Mouse (Mus musculus) kidney, postnatal 0 days (tissue): Measurements from ENCODE around the gene Slc38a1. TPM values are rescaled to one million over a fixed set of nuclear protein-coding genes. Genes with fewer than 3 reads are reported as not detected.

Experiments
- ATAC-seq: fragments of 200-750 bp; cut with Nextera tagmentation; replicated peaks from 2 replicates; pipeline ENCODE4 v1.8.0; 2017; ENCODE audit warnings: low read depth, moderate number of reproducible peaks, moderate TSS enrichment, moderate library complexity; ENCODE audit not compliant: low FRiP score
- DNase-seq: peaks from one replicate; pipeline ENCODE4 v3.0.0-alpha.2; 2016; ENCODE audit warnings: low spot score
- H3K27ac ChIP-seq: fragments of 300-500 bp; sonication (generic); 2 replicates; pipeline ENCODE4 v1.5.1; 2014; ENCODE audit warnings: mild to moderate bottlenecking
- H3K27me3 ChIP-seq: fragments of 300-500 bp; sonication (generic); 2 replicates; pipeline ENCODE4 v1.6.1; 2014; ENCODE audit warnings: low read length, mixed read lengths; ENCODE audit not compliant: insufficient read depth
- H3K36me3 ChIP-seq: fragments of 300-500 bp; sonication (generic); 2 replicates; pipeline ENCODE4 v1.6.1; 2014; ENCODE audit warnings: low read length, mixed read lengths; ENCODE audit not compliant: insufficient read depth
- H3K4me1 ChIP-seq: fragments of 300-500 bp; sonication (generic); replicated peaks from 2 replicates; pipeline ENCODE4 v1.6.1; 2014; ENCODE audit warnings: antibody characterized with exemption, low read length, mixed read lengths; ENCODE audit not compliant: insufficient read depth
- H3K4me2 ChIP-seq: fragments of 300-500 bp; sonication (generic); 2 replicates; pipeline ENCODE4 v1.6.1; 2014; ENCODE audit warnings: mild to moderate bottlenecking, low read length, moderate library complexity, mixed read lengths
- H3K4me3 ChIP-seq: fragments of 300-500 bp; sonication (generic); replicated peaks from 2 replicates; pipeline ENCODE4 v1.5.1; 2014; ENCODE audit warnings: low read depth, low read length
- H3K9ac ChIP-seq: fragments of 300-500 bp; sonication (generic); 2 replicates; pipeline ENCODE4 v1.6.1; 2014; ENCODE audit warnings: low read depth, low read length
- H3K9me3 ChIP-seq: fragments of 300-500 bp; sonication (generic); replicated peaks from 2 replicates; pipeline ENCODE4 v1.6.1; 2016; ENCODE audit warnings: low read length, inconsistent platforms, mixed read lengths
- CTCF ChIP-seq: IDR thresholded peaks from 2 replicates; pipeline ENCODE4 v1.5.1; 2016; ENCODE audit warnings: antibody characterized with exemption, low read depth, mild to moderate bottlenecking, moderate library complexity
- WGBS: fragments of 180-500 bp; shearing (Covaris S2); extraction: QIAGEN DNeasy Blood & Tissue Kit; methylation state at CpG from one replicate; pipeline ENCODE4 v1.1.7; 2014; 5-methylcytosine and 5-hydroxymethylcytosine counted together
- polyA plus RNA-seq: library from polyadenylated mRNA; unstranded; fragments of >200 nt; fragmentation: Nextera tagmentation; extraction: Ambion mirVana; gene quantifications from 2 replicates; pipeline ENCODE4 v1.2.1, GENCODE M21; 2015

Gene Slc38a1
- polyA plus RNA-seq, result 44.3 and 56.2 TPM in 2 replicates

DNA sequence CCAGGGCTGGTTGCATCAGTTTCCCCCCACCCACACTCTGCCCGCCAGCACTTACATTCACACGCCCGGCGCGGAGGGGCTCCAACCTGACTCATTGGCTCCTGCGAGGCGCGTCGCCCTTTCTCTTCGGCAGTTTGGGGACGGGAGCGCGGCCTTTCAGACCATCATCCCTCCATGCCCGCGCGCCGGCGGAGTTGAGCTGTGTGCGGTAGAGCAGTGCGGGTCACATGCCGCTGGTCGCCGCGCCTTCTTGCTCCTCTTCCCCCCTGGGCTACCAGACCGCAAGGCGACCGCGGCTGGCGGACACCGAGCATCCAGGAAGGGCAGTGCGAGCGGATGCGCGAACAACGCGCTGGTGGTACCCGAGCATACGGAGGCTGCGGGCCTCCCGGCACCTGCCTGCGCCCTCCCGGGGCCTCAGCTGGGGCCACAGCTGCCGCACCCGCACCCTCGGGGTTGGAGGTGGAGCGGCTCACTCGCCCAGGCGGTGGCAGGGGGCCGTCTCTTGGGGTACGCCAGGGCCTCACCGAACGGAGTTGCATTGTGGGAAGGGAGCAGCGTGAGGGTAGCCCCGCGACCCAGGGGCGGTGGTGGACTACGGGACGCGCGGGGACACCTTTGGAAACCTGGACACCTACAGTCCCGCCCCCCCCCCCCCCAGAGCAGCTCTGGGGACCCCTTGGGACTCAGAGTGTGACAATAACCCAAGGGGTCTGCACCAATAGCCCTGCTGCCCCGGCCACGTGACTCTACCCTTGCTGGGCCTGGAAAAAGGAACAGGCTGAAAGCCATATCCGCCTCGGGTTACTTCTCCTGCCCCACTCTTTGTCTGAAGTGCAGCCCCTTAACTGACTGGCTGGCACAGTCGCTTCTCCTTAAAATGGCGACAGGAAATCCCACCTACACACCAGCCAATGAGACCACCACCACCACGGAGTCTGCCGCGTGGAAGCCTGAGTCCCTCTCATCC, at the start of gene Slc38a1:
TSS of gene Slc38a1 (minus strand) at position 478 of the 970 bp plus-strand sequence.
- peak; percentile 48 for ATAC-seq
- WGBS, result under 1% methylated on average over 42 of the region's 70 CpGs
- no peaks in the 10 kb centered on the region; the same call in 1 of the 2 replicates for H3K4me1 ChIP-seq

DNA sequence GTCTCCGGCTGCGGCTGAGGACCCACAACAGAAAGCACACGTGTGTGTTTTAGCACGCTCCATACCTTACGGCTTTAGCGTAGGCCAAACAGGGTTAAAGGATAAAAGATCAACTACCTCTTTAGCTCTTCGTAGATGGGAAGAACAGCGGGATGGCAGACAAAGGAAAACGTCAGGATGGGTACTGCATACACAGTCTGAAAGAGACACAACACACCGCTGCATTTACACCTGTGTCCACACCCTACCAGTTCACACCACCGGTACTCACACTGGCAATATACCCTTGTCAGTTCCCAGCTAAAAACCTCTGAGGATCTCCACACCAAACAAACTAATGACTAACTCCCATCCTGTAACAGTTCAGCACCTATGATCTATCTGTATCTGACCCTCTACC, 49.7 kb upstream of the Slc38a1 start:
- no peak overlapping the region for H3K4me2 ChIP-seq
- TF ChIP-seq CTCF, result no peak
- DNase-seq (no peak), ATAC-seq (no peak)
- no peaks in the 10 kb centered on the region for H3K4me1 ChIP-seq
- H3K4me3 ChIP-seq, result no peak overlapping the region
- H3K9ac ChIP-seq, result no peak overlapping the region
- WGBS, result 91% methylated on average over 11 of the region's 11 CpGs
- H3K36me3 ChIP-seq, result peaks cover 80% of the 10 kb centered on the region
- H3K27me3 ChIP-seq, result no peaks in the 10 kb centered on the region
- no peak overlapping the region for H3K27ac ChIP-seq
- no peaks in the 10 kb centered on the region for H3K9me3 ChIP-seq

More for the DNA sequence above, at the start of gene Slc38a1:
- H3K36me3 ChIP-seq, result no peaks in the 10 kb centered on the region
- no peaks in the 10 kb centered on the region for H3K27me3 ChIP-seq
- peak within 1 kb of the TSS; percentile 58 for H3K4me3 ChIP-seq
- DNase-seq, result peak; percentile 73
- peak within 1 kb of the TSS; percentile 75 for H3K9ac ChIP-seq
- no peaks in the 10 kb centered on the region for H3K9me3 ChIP-seq
- peak within 1 kb of the TSS; percentile 94 for H3K4me2 ChIP-seq
- no peak for TF ChIP-seq CTCF
- H3K27ac ChIP-seq, result peak within 1 kb of the TSS; percentile 93

DNA sequence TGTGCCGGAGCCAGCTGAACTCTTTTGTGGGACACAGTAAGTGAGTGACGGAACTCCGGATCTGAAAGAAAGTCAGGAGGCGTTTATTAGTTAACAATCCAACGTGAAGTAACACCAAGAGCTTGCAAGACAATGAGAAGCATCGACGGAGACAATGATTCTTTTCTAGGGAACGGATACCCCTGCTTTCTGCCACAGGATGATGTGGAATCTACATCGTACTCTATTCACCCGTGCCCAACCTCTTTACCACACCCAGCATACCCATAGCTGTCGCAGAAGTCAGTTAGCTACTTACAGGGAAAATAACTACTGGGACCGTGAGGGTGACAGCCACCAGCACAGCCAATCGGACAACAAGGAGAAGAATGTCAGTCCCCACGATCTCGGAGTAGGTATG, 48.7 kb upstream of the Slc38a1 start:
- H3K4me1 ChIP-seq, result no peaks in the 10 kb centered on the region
- peaks cover 78% of the 10 kb centered on the region for H3K36me3 ChIP-seq
- H3K27me3 ChIP-seq, result no peaks in the 10 kb centered on the region
- WGBS, result 87% methylated on average over 15 of the region's 15 CpGs
- no peak overlapping the region for H3K27ac ChIP-seq
- no peak overlapping the region for H3K4me3 ChIP-seq
- no peak for DNase-seq
- H3K9me3 ChIP-seq, result no peaks in the 10 kb centered on the region
- H3K9ac ChIP-seq, result no peak overlapping the region
- ATAC-seq, result no peak
- no peak overlapping the region for H3K4me2 ChIP-seq
- TF ChIP-seq CTCF, result no peak

DNA sequence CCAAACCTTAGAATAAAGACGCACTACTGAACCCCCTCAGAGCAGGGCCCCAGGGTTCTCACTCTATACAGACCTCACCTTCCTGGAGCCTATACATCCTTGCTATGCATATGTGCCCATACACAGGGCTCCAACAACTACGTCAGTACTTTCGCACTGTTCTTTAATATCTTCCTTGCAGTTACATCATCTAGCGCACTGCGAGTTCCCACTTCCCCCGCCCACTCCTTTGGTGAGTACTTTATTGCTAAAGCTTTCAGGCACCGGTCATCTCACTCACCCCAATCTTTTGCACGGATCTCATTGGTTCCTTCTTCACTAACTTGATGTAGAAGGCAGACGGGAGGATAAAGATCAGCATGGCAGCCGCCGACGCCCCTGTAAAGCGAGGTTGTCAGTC, 48.1 kb upstream of the Slc38a1 start:
- Histone ChIP-seq H3K36me3 (peaks cover 78% of the 10 kb centered on the region), H3K4me3 (no peak overlapping the region)
- 86% methylated on average over 13 of the region's 13 CpGs for whole genome bisulfite sequencing

DNA sequence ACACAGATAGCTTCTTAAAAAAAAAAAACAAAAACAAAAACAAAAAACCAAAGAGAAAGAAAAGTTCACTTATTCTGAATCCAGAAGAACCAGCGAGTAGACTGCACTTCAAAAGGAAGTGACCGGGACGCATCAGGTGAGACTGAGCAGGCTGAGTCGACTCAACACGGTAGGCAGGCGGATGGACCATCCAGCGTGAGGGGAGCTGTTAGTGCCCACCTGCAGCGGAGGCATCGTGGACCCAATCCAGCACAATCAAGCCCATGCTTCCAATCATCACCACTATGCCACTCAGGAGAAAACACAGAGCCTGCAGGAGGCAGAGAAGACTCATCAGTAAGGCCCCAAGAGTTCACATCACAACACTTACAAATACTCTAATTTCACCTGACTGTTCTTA, 47.2 kb upstream of the Slc38a1 start:
- WGBS, result 84% methylated on average over 9 of the region's 9 CpGs
- Histone ChIP-seq H3K4me1 (no peaks in the 10 kb centered on the region), H3K9ac (no peak overlapping the region), H3K4me2 (no peak overlapping the region), H3K9me3 (no peaks in the 10 kb centered on the region), H3K4me3 (no peak overlapping the region), H3K36me3 (peaks cover 69% of the 10 kb centered on the region), H3K27ac (no peak overlapping the region), H3K27me3 (no peaks in the 10 kb centered on the region)
- no peak for TF ChIP-seq CTCF
- DNase-seq (no peak), ATAC-seq (no peak)

More for the DNA sequence above, 48.1 kb upstream of the Slc38a1 start:
- Histone ChIP-seq H3K9me3 (no peaks in the 10 kb centered on the region), H3K4me1 (no peaks in the 10 kb centered on the region), H3K4me2 (no peak overlapping the region), H3K9ac (no peak overlapping the region), H3K27ac (no peak overlapping the region), H3K27me3 (no peaks in the 10 kb centered on the region)
- no peak for TF ChIP-seq CTCF
- ATAC-seq (no peak), DNase-seq (no peak)

DNA sequence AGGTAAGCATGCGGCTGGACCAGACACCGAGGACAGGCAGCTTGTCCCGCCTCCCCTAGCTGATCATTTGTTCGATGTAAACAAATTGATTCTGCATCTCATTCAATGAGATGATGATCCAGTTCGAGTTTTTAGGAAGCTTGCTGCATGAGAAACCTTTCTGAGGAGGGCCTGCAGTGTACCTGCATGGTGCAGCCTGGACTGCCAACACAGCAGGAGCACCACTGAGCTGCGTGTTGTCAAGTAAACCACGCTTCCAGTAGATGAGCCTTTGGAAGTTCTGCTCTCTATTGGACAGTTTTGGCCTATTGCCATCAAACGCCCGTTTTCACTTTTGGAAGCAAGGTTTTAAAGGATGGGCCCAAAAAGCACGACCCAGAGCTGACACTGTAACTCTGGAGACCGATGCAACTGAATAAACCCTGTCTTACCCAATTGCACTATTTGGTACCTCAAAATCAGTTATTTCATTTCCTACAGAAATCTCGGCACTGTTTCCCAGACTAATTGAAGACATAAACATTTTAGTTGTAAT, 46.1 kb upstream of the Slc38a1 start:
- no peak for TF ChIP-seq CTCF

More for the DNA sequence above, 46.1 kb upstream of the Slc38a1 start:
- H3K27me3 ChIP-seq, result no peaks in the 10 kb centered on the region
- H3K36me3 ChIP-seq, result peaks cover 58% of the 10 kb centered on the region
- ATAC-seq, result no peak
- no peak overlapping the region for H3K4me2 ChIP-seq
- no peak overlapping the region for H3K9ac ChIP-seq
- H3K4me3 ChIP-seq, result no peak overlapping the region
- no peak overlapping the region for H3K27ac ChIP-seq
- no peaks in the 10 kb centered on the region for H3K4me1 ChIP-seq
- WGBS, result 88% methylated on average over 12 of the region's 12 CpGs
- DNase-seq, result no peak
- no peaks in the 10 kb centered on the region for H3K9me3 ChIP-seq
